In genomic region chr11:57599304-57599703, GRCm38 (mm10) we compare ENCODE assay signal across 19 mouse cellular contexts. TPM values are rescaled to one million over a fixed set of nuclear protein-coding genes. Genes with fewer than 3 reads are reported as not detected.
DNase-seq lines count a peak whose midpoint lies in the region; ATAC-seq and TF ChIP-seq lines count a peak whose summit lies in the region.
"Had no signal": no experiment of that assay in that cellular context is flagged by ENCODE, and none has a peak within 500 bp of the region (broad histone marks: within the 10 kb centered on the region; RNA-seq: fewer than 3 reads in every experiment).

No protein-coding gene starts in this region.

- no peaks in the 10 kb centered on the region for H3K27me3 ChIP-seq in limb, embryonic 11.5 days (ENCODE audit: control insufficient read depth, insufficient read depth, low read length)
- H3K27me3 ChIP-seq in limb, embryonic 10.5 days (ENCODE audit: low read depth, poor library complexity, severe bottlenecking): no peaks in the 10 kb centered on the region
- H3K27me3 ChIP-seq in testis, adult 2 months (ENCODE audit: control insufficient read depth, insufficient read depth, low read length): no peaks in the 10 kb centered on the region
- H3K27me3 ChIP-seq in limb, embryonic 12.5 days: 0 out of 2 replicates have a peak, but pooled peaks cover 4% of the 10 kb centered on the region

- no peaks in the 10 kb centered on the region for H3K9me3 ChIP-seq in limb, embryonic 11.5 days (ENCODE audit: control insufficient read depth, low read length)
- H3K9me3 ChIP-seq in limb, embryonic 10.5 days (replicated peaks): no peaks in the 10 kb centered on the region
- no peaks in the 10 kb centered on the region for H3K9me3 ChIP-seq in limb, embryonic 12.5 days
- H3K9me3 ChIP-seq: embryonic facial prominence, embryonic 13.5 days; forebrain, embryonic 13.5 days; hindbrain, embryonic 13.5 days had no signal

- ATAC-seq in limb, embryonic 11.5 days (ENCODE audit: insufficient number of reproducible peaks, low FRiP score, low TSS enrichment, low read depth): no peak
- ATAC-seq in limb, embryonic 12.5 days (ENCODE audit: insufficient number of reproducible peaks, insufficient read depth, low FRiP score, low TSS enrichment, low read depth): no peak
- ATAC-seq: activated CD4-positive, CD25-positive, alpha-beta regulatory T cell, adult 4 months had no signal

- peak overlapping the region; percentile 30; the same call in 1 of the 2 replicates for H3K27ac ChIP-seq in limb, embryonic 11.5 days (replicated peaks; ENCODE audit: low read depth, low read length)
- H3K27ac ChIP-seq in limb, embryonic 10.5 days: no peak overlapping the region; the same call in 1 of the 2 replicates
- H3K27ac ChIP-seq in testis, adult 2 months (ENCODE audit: control insufficient read depth, insufficient read depth, low read depth, low read length): no peak overlapping the region
- H3K27ac ChIP-seq in limb, embryonic 12.5 days: peak overlapping the region; percentile 92
- H3K27ac ChIP-seq: forebrain, embryonic 13.5 days; hindbrain, embryonic 13.5 days had no signal

- no peak overlapping the region for H3K9ac ChIP-seq in limb, embryonic 11.5 days (ENCODE audit: low read length)
- H3K9ac ChIP-seq in limb, embryonic 12.5 days (replicated peaks): no peak overlapping the region
- H3K9ac ChIP-seq: embryonic facial prominence, embryonic 13.5 days; forebrain, embryonic 13.5 days; hindbrain, embryonic 13.5 days had no signal

- no peak overlapping the region for H3K4me3 ChIP-seq in limb, embryonic 11.5 days (ENCODE audit: low read depth, low read length)
- no peak overlapping the region for H3K4me3 ChIP-seq in limb, embryonic 10.5 days
- peak overlapping the region; percentile 17; the same call in 1 of the 2 replicates for H3K4me3 ChIP-seq in testis, adult 2 months (ENCODE audit: control insufficient read depth, low read depth, low read length)
- H3K4me3 ChIP-seq in limb, embryonic 12.5 days (replicated peaks): no peak overlapping the region
- no peak overlapping the region for H3K4me3 ChIP-seq in lung, adult 2 months (replicated peaks; ENCODE audit: extremely low read depth, low read depth, low read length)
- H3K4me3 ChIP-seq: embryonic facial prominence, embryonic 13.5 days; forebrain, embryonic 13.5 days; hindbrain, embryonic 13.5 days had no signal

- DNase-seq in limb, embryonic 11.5 days (ENCODE audit: low spot score): no peak
- no peak for DNase-seq in limb, embryonic 10.5 days (ENCODE audit: low spot score)
- DNase-seq in testis, postnatal 14 days (ENCODE audit: low spot score): no peak
- no peak for DNase-seq in lung, adult 2 months
- no peak for DNase-seq in lung, adult 18-20 months
- DNase-seq: adrenal gland, postnatal 14 days; cerebellum, adult 18-20 months; cerebellum, adult 9-11 months; cerebellum, postnatal 36 days; gastrocnemius, postnatal 36 days; heart, adult 11 months; heart, postnatal 10 days; heart, postnatal 4 days had no signal

- H3K4me2 ChIP-seq in limb, embryonic 11.5 days (ENCODE audit: low read depth, severe bottlenecking): no peak overlapping the region
- no peak overlapping the region for H3K4me2 ChIP-seq in limb, embryonic 12.5 days
- H3K4me2 ChIP-seq: hindbrain, embryonic 13.5 days had no signal

- H3K36me3 ChIP-seq in limb, embryonic 11.5 days (ENCODE audit: control insufficient read depth, insufficient read depth, low read length): no peaks in the 10 kb centered on the region
- no peaks in the 10 kb centered on the region for H3K36me3 ChIP-seq in limb, embryonic 10.5 days
- H3K36me3 ChIP-seq in testis, adult 2 months (ENCODE audit: control insufficient read depth, insufficient read depth, low read length): no peaks in the 10 kb centered on the region
- H3K36me3 ChIP-seq in limb, embryonic 12.5 days: no peaks in the 10 kb centered on the region
- H3K36me3 ChIP-seq: embryonic facial prominence, embryonic 13.5 days; hindbrain, embryonic 13.5 days had no signal

- no peak for TF ChIP-seq CTCF in testis, adult 2 months (IDR thresholded peaks at IDR 0.05; ENCODE audit: control insufficient read depth, insufficient read depth, insufficient replicate concordance, low read depth, low read length)
- TF ChIP-seq CTCF in lung, adult 2 months (IDR thresholded peaks at IDR 0.05; ENCODE audit: insufficient read depth, low read length): no peak

- TF ChIP-seq POLR2A in testis, adult 2 months (IDR thresholded peaks at IDR 0.05; ENCODE audit: control insufficient read depth, low read depth, low read length): no peak
- no peak for TF ChIP-seq POLR2A in lung, adult 2 months (IDR thresholded peaks at IDR 0.05; ENCODE audit: borderline replicate concordance, extremely low read depth, low read depth, low read length)

- H3K4me1 ChIP-seq in limb, embryonic 11.5 days (ENCODE audit: control insufficient read depth, insufficient read depth, low read length): peaks cover 9% of the 10 kb centered on the region
- H3K4me1 ChIP-seq in limb, embryonic 10.5 days: peaks cover 27% of the 10 kb centered on the region
- no peaks in the 10 kb centered on the region; the same call in 1 of the 2 replicates for H3K4me1 ChIP-seq in testis, adult 2 months (ENCODE audit: control insufficient read depth, insufficient read depth, low read length)
- H3K4me1 ChIP-seq in limb, embryonic 12.5 days (replicated peaks): peaks cover 35% of the 10 kb centered on the region
- H3K4me1 ChIP-seq in lung, adult 2 months (ENCODE audit: control insufficient read depth, insufficient read depth, low read length): no peaks in the 10 kb centered on the region

- WGBS in limb, embryonic 11.5 days: 80% methylated on average over 6 of the region's 6 CpGs
- WGBS in limb, embryonic 10.5 days: 81% methylated on average over 6 of the region's 6 CpGs
- 72% methylated on average over 6 of the region's 6 CpGs for WGBS in limb, embryonic 12.5 days
- WGBS in lung, adult 2 months: 78% methylated on average over 6 of the region's 6 CpGs

RNA-seq across cellular contexts. Expression of gene Galnt10, which starts 45.9 kb away (rescaled TPM):
- 13.9 and 15.6 TPM in 2 replicates for polyA plus RNA-seq in limb, embryonic 11.5 days (2014; fragmentation: Nextera tagmentation; extraction: Ambion mirVana)
- polyA plus RNA-seq in limb, embryonic 10.5 days (2016; fragmentation: Nextera tagmentation; extraction: Ambion mirVana): 20.3 and 22.3 TPM in 2 replicates
- 21.2 and 25.9 TPM in 2 replicates for polyA plus RNA-seq in testis, adult 2 months (2012; rRNA removed)
- 31.4 and 35.0 TPM in 2 replicates for polyA plus RNA-seq in limb, embryonic 12.5 days (2016; fragmentation: Nextera tagmentation; extraction: Ambion mirVana)
- 6.4 and 8.1 TPM in 2 replicates for polyA plus RNA-seq in lung, adult 2 months (2012; rRNA removed)

Comparison
In these comparisons a context has a peak if more than half of its experiments do, and no peak if none do; other contexts are left out.
1. H3K27ac ChIP-seq: peak in limb, embryonic 11.5 days (single experiment) and limb, embryonic 12.5 days (single experiment); none in limb, embryonic 10.5 days (single experiment) and testis, adult 2 months (single experiment).